9 mouse cellular contexts compared by ENCODE assay signal in genomic region chr7:65011133-65011532, GRCm38 (mm10).
DNase-seq lines count a peak whose midpoint lies in the region; ATAC-seq lines count a peak whose summit lies in the region.
"Had no signal": no experiment of that assay in that cellular context is flagged by ENCODE, and none has a peak within 500 bp of the region (broad histone marks: within the 10 kb centered on the region; RNA-seq: fewer than 3 reads in every experiment).

No protein-coding gene starts in this region.

- H3K36me3 ChIP-seq in limb, embryonic 11.5 days (ENCODE audit: control insufficient read depth, insufficient read depth, low read length): no peaks in the 10 kb centered on the region
- no peaks in the 10 kb centered on the region for H3K36me3 ChIP-seq in limb, embryonic 10.5 days
- H3K36me3 ChIP-seq in embryonic facial prominence, embryonic 12.5 days: no peaks in the 10 kb centered on the region
- H3K36me3 ChIP-seq in hindbrain, embryonic 15.5 days: no peaks in the 10 kb centered on the region
- H3K36me3 ChIP-seq in stomach, embryonic 14.5 days (ENCODE audit: control insufficient read depth, insufficient read depth, low read length): no peaks in the 10 kb centered on the region

- no peaks in the 10 kb centered on the region for H3K9me3 ChIP-seq in limb, embryonic 11.5 days (ENCODE audit: control insufficient read depth, low read length)
- H3K9me3 ChIP-seq in limb, embryonic 10.5 days (replicated peaks): no peaks in the 10 kb centered on the region
- H3K9me3 ChIP-seq in embryonic facial prominence, embryonic 12.5 days: no peaks in the 10 kb centered on the region
- H3K9me3 ChIP-seq in hindbrain, embryonic 15.5 days: no peaks in the 10 kb centered on the region
- H3K9me3 ChIP-seq in stomach, embryonic 14.5 days (ENCODE audit: control insufficient read depth, low read depth, low read length): no peaks in the 10 kb centered on the region

- ATAC-seq in limb, embryonic 11.5 days (ENCODE audit: insufficient number of reproducible peaks, low FRiP score, low TSS enrichment, low read depth): no peak
- peak; percentile 62 for ATAC-seq in embryonic facial prominence, embryonic 12.5 days (ENCODE audit: insufficient number of reproducible peaks, insufficient read depth, low FRiP score, low TSS enrichment)
- ATAC-seq in hindbrain, embryonic 15.5 days (ENCODE audit: low FRiP score, low read depth): peak; percentile 46; the same call in 1 of the 2 replicates
- ATAC-seq in stomach, embryonic 14.5 days (ENCODE audit: insufficient number of reproducible peaks, insufficient read depth, low FRiP score, low read depth): peak; percentile 79; the same call in 1 of the 2 replicates

- H3K27me3 ChIP-seq in limb, embryonic 11.5 days (ENCODE audit: control insufficient read depth, insufficient read depth, low read length): no peaks in the 10 kb centered on the region
- no peaks in the 10 kb centered on the region for H3K27me3 ChIP-seq in limb, embryonic 10.5 days (ENCODE audit: low read depth, poor library complexity, severe bottlenecking)
- no peaks in the 10 kb centered on the region for H3K27me3 ChIP-seq in embryonic facial prominence, embryonic 12.5 days
- H3K27me3 ChIP-seq in hindbrain, embryonic 15.5 days: no peaks in the 10 kb centered on the region
- no peaks in the 10 kb centered on the region for H3K27me3 ChIP-seq in stomach, embryonic 14.5 days (ENCODE audit: control insufficient read depth, insufficient read depth, low read length)

- no peak overlapping the region for H3K4me2 ChIP-seq in limb, embryonic 11.5 days (ENCODE audit: low read depth, severe bottlenecking)
- no peak overlapping the region for H3K4me2 ChIP-seq in embryonic facial prominence, embryonic 12.5 days (replicated peaks)
- no peak overlapping the region for H3K4me2 ChIP-seq in hindbrain, embryonic 15.5 days
- no peak overlapping the region for H3K4me2 ChIP-seq in stomach, embryonic 14.5 days (replicated peaks; ENCODE audit: low read depth, low read length)

- H3K4me3 ChIP-seq in limb, embryonic 11.5 days (ENCODE audit: low read depth, low read length): no peak overlapping the region
- no peak overlapping the region for H3K4me3 ChIP-seq in limb, embryonic 10.5 days
- H3K4me3 ChIP-seq in embryonic facial prominence, embryonic 12.5 days: no peak overlapping the region
- H3K4me3 ChIP-seq in hindbrain, embryonic 15.5 days: no peak overlapping the region
- no peak overlapping the region for H3K4me3 ChIP-seq in stomach, embryonic 14.5 days (ENCODE audit: low read depth, low read length)

- peak; percentile 30 for DNase-seq in limb, embryonic 11.5 days (ENCODE audit: low spot score)
- no peak for DNase-seq in limb, embryonic 10.5 days (ENCODE audit: low spot score)
- no peak for DNase-seq in adrenal gland, postnatal 4 days (ENCODE audit: low spot score in 2 of 2)
- DNase-seq in frontal cortex, postnatal 14 days (ENCODE audit: low spot score in 2 of 2): no peak
- DNase-seq: cerebellum, adult 9-10 months; kidney, postnatal 25 days had no signal

- WGBS in limb, embryonic 11.5 days: 55% methylated on average over 6 of the region's 6 CpGs
- WGBS in limb, embryonic 10.5 days: 61% methylated on average over 6 of the region's 6 CpGs
- 42% methylated on average over 6 of the region's 6 CpGs for WGBS in embryonic facial prominence, embryonic 12.5 days
- WGBS in hindbrain, embryonic 15.5 days: 30% methylated on average over 6 of the region's 6 CpGs
- 35% methylated on average over 6 of the region's 6 CpGs for WGBS in stomach, embryonic 14.5 days

- H3K27ac ChIP-seq in limb, embryonic 11.5 days (replicated peaks; ENCODE audit: low read depth, low read length): no peak overlapping the region
- H3K27ac ChIP-seq in limb, embryonic 10.5 days: no peak overlapping the region
- no peak overlapping the region for H3K27ac ChIP-seq in embryonic facial prominence, embryonic 12.5 days
- no peak overlapping the region for H3K27ac ChIP-seq in hindbrain, embryonic 15.5 days (replicated peaks)
- H3K27ac ChIP-seq in stomach, embryonic 14.5 days (ENCODE audit: low read length): no peak overlapping the region

- peaks cover 3% of the 10 kb centered on the region; the same call in 1 of the 2 replicates for H3K4me1 ChIP-seq in limb, embryonic 11.5 days (ENCODE audit: control insufficient read depth, insufficient read depth, low read length)
- 0 out of 2 replicates have a peak, but pooled peaks cover 2% of the 10 kb centered on the region for H3K4me1 ChIP-seq in limb, embryonic 10.5 days
- H3K4me1 ChIP-seq in embryonic facial prominence, embryonic 12.5 days: peaks cover 11% of the 10 kb centered on the region; the same call in 1 of the 2 replicates
- no peaks in the 10 kb centered on the region for H3K4me1 ChIP-seq in hindbrain, embryonic 15.5 days (replicated peaks)
- no peaks in the 10 kb centered on the region; the same call in 1 of the 2 replicates for H3K4me1 ChIP-seq in stomach, embryonic 14.5 days (ENCODE audit: control insufficient read depth, insufficient read depth, low read length)

- H3K9ac ChIP-seq in limb, embryonic 11.5 days (ENCODE audit: low read length): no peak overlapping the region
- H3K9ac ChIP-seq in embryonic facial prominence, embryonic 12.5 days: no peak overlapping the region
- no peak overlapping the region for H3K9ac ChIP-seq in hindbrain, embryonic 15.5 days
- no peak overlapping the region for H3K9ac ChIP-seq in stomach, embryonic 14.5 days (replicated peaks; ENCODE audit: low read depth, low read length)
